Mouse (Mus musculus) olfactory bulb, adult 2 months (tissue): ENCODE measurements around the gene Rnf24.

Source experiments
- CTCF ChIP-seq: fragments of 200-500 bp; IDR thresholded peaks from 2 replicates; pipeline ENCODE4 v1.5.1; 2012; ENCODE audit warnings: low read depth, mild to moderate bottlenecking, low read length, moderate library complexity; ENCODE audit not compliant: insufficient read depth
- POLR2A ChIP-seq: fragments of 200-500 bp; IDR thresholded peaks from 2 replicates; pipeline ENCODE4 v1.6.1; 2012; ENCODE audit warnings: mild to moderate bottlenecking, low read depth, low read length, moderate library complexity; ENCODE audit not compliant: insufficient read depth

GRCm38 (mm10) chr2:131296746-131297261 is 55.9 kb downstream of the Rnf24 start:
- TF ChIP-seq CTCF (no peak), POLR2A (no peak)
